Mouse (Mus musculus): Measurements from ENCODE around the gene Cdhr4. TPM values are rescaled to one million over a fixed set of nuclear protein-coding genes. Genes with fewer than 3 reads are reported as not detected.

The Cdhr4 gene
- polyA plus RNA-seq, 1 experiment, result 6.1 TPM

- no peak for TF ChIP-seq CTCF (IDR thresholded peaks at IDR 0.05; ENCODE audit: borderline replicate concordance, extremely low read depth, insufficient read depth, insufficient read length)
- TF ChIP-seq POLR2A (IDR thresholded peaks at IDR 0.05; ENCODE audit: borderline replicate concordance, extremely low read depth, insufficient read depth, insufficient read length, poor library complexity, severe bottlenecking), result no peak
- no peak for DNase-seq (ENCODE audit: low read depth)
These were observed 28.4 kb downstream of the Cdhr4 start for GRCm38 (mm10) chr9:108020741-108021140.

- no peak for TF ChIP-seq CTCF (IDR thresholded peaks at IDR 0.05; ENCODE audit: borderline replicate concordance, extremely low read depth, insufficient read depth, insufficient read length)
- no peak for TF ChIP-seq POLR2A (IDR thresholded peaks at IDR 0.05; ENCODE audit: borderline replicate concordance, extremely low read depth, insufficient read depth, insufficient read length, poor library complexity, severe bottlenecking)
- no peak for DNase-seq (ENCODE audit: low read depth)
These were observed 30.9 kb downstream of the Cdhr4 start for GRCm38 (mm10) chr9:108023216-108023615.

- TF ChIP-seq CTCF (IDR thresholded peaks at IDR 0.05; ENCODE audit: borderline replicate concordance, extremely low read depth, insufficient read depth, insufficient read length) (no peak), POLR2A (IDR thresholded peaks at IDR 0.05; ENCODE audit: borderline replicate concordance, extremely low read depth, insufficient read depth, insufficient read length, poor library complexity, severe bottlenecking) (no peak)
- DNase-seq (ENCODE audit: low read depth), result no peak
These were observed 34.3 kb downstream of the Cdhr4 start for GRCm38 (mm10) chr9:108026584-108026983.

- TF ChIP-seq POLR2A (IDR thresholded peaks at IDR 0.05; ENCODE audit: borderline replicate concordance, extremely low read depth, insufficient read depth, insufficient read length, poor library complexity, severe bottlenecking), result no peak
- TF ChIP-seq CTCF (IDR thresholded peaks at IDR 0.05; ENCODE audit: borderline replicate concordance, extremely low read depth, insufficient read depth, insufficient read length), result no peak
- no peak for DNase-seq (ENCODE audit: low read depth)
These were observed 35.6 kb downstream of the Cdhr4 start for GRCm38 (mm10) chr9:108027867-108028266.

- DNase-seq (ENCODE audit: low read depth), result no peak
- TF ChIP-seq CTCF (IDR thresholded peaks at IDR 0.05; ENCODE audit: borderline replicate concordance, extremely low read depth, insufficient read depth, insufficient read length), result no peak
- no peak for TF ChIP-seq POLR2A (IDR thresholded peaks at IDR 0.05; ENCODE audit: borderline replicate concordance, extremely low read depth, insufficient read depth, insufficient read length, poor library complexity, severe bottlenecking)
These were observed 39.8 kb downstream of the Cdhr4 start for GRCm38 (mm10) chr9:108032126-108032525.

- DNase-seq (ENCODE audit: low read depth), result no peak
- TF ChIP-seq CTCF (IDR thresholded peaks at IDR 0.05; ENCODE audit: borderline replicate concordance, extremely low read depth, insufficient read depth, insufficient read length) (no peak), POLR2A (IDR thresholded peaks at IDR 0.05; ENCODE audit: borderline replicate concordance, extremely low read depth, insufficient read depth, insufficient read length, poor library complexity, severe bottlenecking) (no peak)
These were observed 43.2 kb downstream of the Cdhr4 start for GRCm38 (mm10) chr9:108035331-108036156.

- DNase-seq (ENCODE audit: low read depth), result no peak
- TF ChIP-seq CTCF (IDR thresholded peaks at IDR 0.05; ENCODE audit: borderline replicate concordance, extremely low read depth, insufficient read depth, insufficient read length) (peak; percentile 24; the same call in 1 of the 2 replicates), POLR2A (IDR thresholded peaks at IDR 0.05; ENCODE audit: borderline replicate concordance, extremely low read depth, insufficient read depth, insufficient read length, poor library complexity, severe bottlenecking) (no peak)
These were observed 52.6 kb downstream of the Cdhr4 start for GRCm38 (mm10) chr9:108044751-108045492.

GRCm38 (mm10) chr9:108046582-108046981 lies 54.3 kb downstream of the Cdhr4 start:
- DNase-seq (ENCODE audit: low read depth), result no peak
- TF ChIP-seq POLR2A (IDR thresholded peaks at IDR 0.05; ENCODE audit: borderline replicate concordance, extremely low read depth, insufficient read depth, insufficient read length, poor library complexity, severe bottlenecking), result no peak
- TF ChIP-seq CTCF (IDR thresholded peaks at IDR 0.05; ENCODE audit: borderline replicate concordance, extremely low read depth, insufficient read depth, insufficient read length), result no peak

GRCm38 (mm10) chr9:108047601-108048565 lies 55.6 kb downstream of the Cdhr4 start:
- DNase-seq (ENCODE audit: low read depth), result no peak
- TF ChIP-seq CTCF (IDR thresholded peaks at IDR 0.05; ENCODE audit: borderline replicate concordance, extremely low read depth, insufficient read depth, insufficient read length) (no peak), POLR2A (IDR thresholded peaks at IDR 0.05; ENCODE audit: borderline replicate concordance, extremely low read depth, insufficient read depth, insufficient read length, poor library complexity, severe bottlenecking) (no peak)

- no peak for TF ChIP-seq POLR2A (IDR thresholded peaks at IDR 0.05; ENCODE audit: borderline replicate concordance, extremely low read depth, insufficient read depth, insufficient read length, poor library complexity, severe bottlenecking)
- no peak for TF ChIP-seq CTCF (IDR thresholded peaks at IDR 0.05; ENCODE audit: borderline replicate concordance, extremely low read depth, insufficient read depth, insufficient read length)
- no peak for DNase-seq (ENCODE audit: low read depth)
These were observed 56.3 kb downstream of the Cdhr4 start for GRCm38 (mm10) chr9:108048566-108048955.

All from brain, embryonic 14.5 days (tissue).